Mouse (Mus musculus) MEL (cell line): ENCODE data around the gene Ctdnep1. TPM values are rescaled to one million over a fixed set of nuclear protein-coding genes. Genes with fewer than 3 reads are reported as not detected.

Experiments used
- DNase-seq: peaks from one replicate; pipeline ENCODE4 v3.0.0; 2011; ENCODE audit warnings: low read depth, low spot score
- H3K27ac ChIP-seq: 2 replicates; pipeline ENCODE4 v1.5.1; 2012; ENCODE audit warnings: low read depth, mild to moderate bottlenecking, control low read depth, low read length, moderate library complexity; ENCODE audit not compliant: control insufficient read depth
- H3K27me3 ChIP-seq, 2 experiments: fragments of 150-350 bp in 1 of 2; sonication (generic) in 1 of 2; 2 replicates each; pipeline ENCODE4 v1.6.1; 2012; ENCODE audit warnings: low read length in 2 of 2, mild to moderate bottlenecking in 2 of 2, improper control_type of control experiment in 1 of 2, moderate library complexity in 1 of 2; ENCODE audit not compliant: insufficient read depth in 2 of 2, control insufficient read depth in 1 of 2
- H3K36me3 ChIP-seq, 2 experiments: 2 replicates each; pipeline ENCODE4 v1.6.1; 2012 to 2014; ENCODE audit warnings: low read length in 2 of 2, improper control_type of control experiment in 1 of 2, inconsistent platforms in 1 of 2, mild to moderate bottlenecking in 1 of 2; ENCODE audit not compliant: insufficient read depth in 2 of 2, control insufficient read depth in 1 of 2
- H3K4me1 ChIP-seq, 2 experiments: fragments of 150-350 bp in 1 of 2; sonication (generic) in 1 of 2; 2 replicates each; pipeline ENCODE4 v1.6.1; 2012; ENCODE audit warnings: low read length in 2 of 2, improper control_type of control experiment in 1 of 2, mild to moderate bottlenecking in 1 of 2; ENCODE audit not compliant: insufficient read depth in 2 of 2, control insufficient read depth in 1 of 2
- H3K4me3 ChIP-seq, 2 experiments: fragments of 150-350 bp in 1 of 2; sonication (generic) in 1 of 2; 2 replicates each; pipeline ENCODE4 v1.5.1; 2012; ENCODE audit warnings: low read depth in 2 of 2, low read length in 2 of 2, mild to moderate bottlenecking in 2 of 2, moderate library complexity in 2 of 2, control low read depth in 1 of 2, improper control_type of control experiment in 1 of 2; ENCODE audit not compliant: control insufficient read depth in 1 of 2, insufficient read depth in 1 of 2
- H3K79me2 ChIP-seq: 2 replicates; pipeline ENCODE4 v1.6.1; 2012; ENCODE audit warnings: mild to moderate bottlenecking, low read length, moderate library complexity; ENCODE audit not compliant: control insufficient read depth, poor library complexity, insufficient read depth
- H3K9ac ChIP-seq: 2 replicates; pipeline ENCODE4 v1.6.1; 2012; ENCODE audit warnings: low read depth, mild to moderate bottlenecking, control low read depth, low read length, moderate library complexity; ENCODE audit not compliant: control insufficient read depth, poor library complexity, severe bottlenecking
- H3K9me3 ChIP-seq: fragments of 150-350 bp; sonication (generic); replicated peaks from 2 replicates; pipeline ENCODE4 v1.6.1; 2012; ENCODE audit warnings: mild to moderate bottlenecking, low read length, improper control_type of control experiment, moderate library complexity; ENCODE audit not compliant: insufficient read depth
- BHLHE40 ChIP-seq: IDR thresholded peaks from 2 replicates; pipeline ENCODE4 v1.6.1; 2012; ENCODE audit warnings: low read depth, mild to moderate bottlenecking, inconsistent platforms, low read length, improper control_type of control experiment, borderline replicate concordance
- CHD2 ChIP-seq: IDR thresholded peaks from 2 replicates; pipeline ENCODE4 v1.6.1; 2011; ENCODE audit warnings: low read length, improper control_type of control experiment
- CTCF ChIP-seq, 3 experiments: IDR thresholded peaks in 2 of 3; conservative IDR thresholded peaks in 1 of 3; 2 replicates each; pipeline ENCODE4 v1.5.1; 2011 to 2012; ENCODE audit warnings: low read length in 3 of 3, low read depth in 2 of 3, mild to moderate bottlenecking in 2 of 3, improper control_type of control experiment in 1 of 3, inconsistent platforms in 1 of 3, mixed read lengths in 1 of 3, moderate library complexity in 1 of 3; ENCODE audit not compliant: control insufficient read depth in 1 of 3, insufficient read depth in 1 of 3, poor library complexity in 1 of 3, severe bottlenecking in 1 of 3
- ETS1 ChIP-seq: IDR thresholded peaks from 2 replicates; pipeline ENCODE4 v1.6.1; 2012; ENCODE audit warnings: low read depth, mild to moderate bottlenecking, inconsistent platforms, low read length, improper control_type of control experiment, moderate library complexity
- GATA1 ChIP-seq: IDR thresholded peaks from 2 replicates; pipeline ENCODE4 v1.6.1; 2011; ENCODE audit warnings: low read depth, low read length, improper control_type of control experiment
- JUND ChIP-seq: IDR thresholded peaks from 2 replicates; pipeline ENCODE4 v1.6.1; 2011; ENCODE audit warnings: low read depth, mild to moderate bottlenecking, improper control_type of control experiment, low read length
- MAFK ChIP-seq: IDR thresholded peaks from 2 replicates; pipeline ENCODE4 v1.6.1; 2011; ENCODE audit warnings: low read depth, mild to moderate bottlenecking, low read length, improper control_type of control experiment, borderline replicate concordance
- MYC ChIP-seq: IDR thresholded peaks from 2 replicates; pipeline ENCODE4 v1.6.1; 2011; ENCODE audit warnings: low read depth, mild to moderate bottlenecking, low read length, improper control_type of control experiment, moderate library complexity
- NRF1 ChIP-seq: IDR thresholded peaks from 2 replicates; pipeline ENCODE4 v1.6.1; 2014; ENCODE audit warnings: low read depth, mild to moderate bottlenecking, inconsistent platforms, low read length, improper control_type of control experiment, moderate library complexity; ENCODE audit not compliant: poor library complexity, insufficient read depth, severe bottlenecking
- RAD21 ChIP-seq: IDR thresholded peaks from 2 replicates; pipeline ENCODE4 v1.6.1; 2011; ENCODE audit warnings: mild to moderate bottlenecking, low read depth, low read length, improper control_type of control experiment
- SIN3A ChIP-seq: IDR thresholded peaks from 2 replicates; pipeline ENCODE4 v1.6.1; 2012; ENCODE audit warnings: low read length, improper control_type of control experiment, inconsistent platforms
- ZC3H11A ChIP-seq: IDR thresholded peaks from 2 replicates; pipeline ENCODE4 v1.6.1; 2012; ENCODE audit warnings: low read depth, mild to moderate bottlenecking, inconsistent platforms, low read length, improper control_type of control experiment
- ZNF384 ChIP-seq: IDR thresholded peaks from 2 replicates; pipeline ENCODE4 v1.6.1; 2012; ENCODE audit warnings: low read depth, mild to moderate bottlenecking, inconsistent platforms, low read length, improper control_type of control experiment
- polyA plus RNA-seq, 2 experiments: library from polyadenylated mRNA; stranded (reverse) in 1 of 2; unstranded in 1 of 2; fragments of >175 nt in 1 of 2; fragments of >200 nt in 1 of 2; gene quantifications; 2 replicates each; pipeline versions ENCODE4 v1.2.1 to v1.2.4; 2012; ENCODE audit warnings: low replicate concordance in 2 of 2, low read depth in 1 of 2; ENCODE audit not compliant: insufficient read length in 2 of 2, insufficient read depth in 1 of 2, missing spikeins in 1 of 2
- total RNA-seq: library from RNA; depleted of rRNA; stranded (reverse); fragments of 300-350 nt; gene quantifications from 2 replicates; pipeline ENCODE4 v1.2.3, GENCODE M21; 2012

Gene Ctdnep1
- total and polyA plus RNA-seq, 3 experiments = 47.3 to 133 TPM; not detected in 1

- no peak for TF ChIP-seq ETS1
- no peak for TF ChIP-seq MYC
- TF ChIP-seq CHD2 = peak; percentile 46
- TF ChIP-seq MAFK = no peak
Observed at GRCm38 (mm10) chr11:69981141-69981762, at the start of gene Ctdnep1 (continued).

GRCm38 (mm10) chr11:69931769-69932168, 49.2 kb upstream of the Ctdnep1 start:
- Histone ChIP-seq H3K36me3 (peaks cover 0 to 36% of the 10 kb centered on the region in 2 experiments; a peak in 2 of 4 replicates), H3K79me2 (no peaks in the 10 kb centered on the region), H3K4me3 (peak overlapping the region; percentile 17 to 47), H3K9me3 (no peaks in the 10 kb centered on the region), H3K9ac (peak overlapping the region; percentile 56), H3K27ac (peak overlapping the region; percentile 99), H3K4me1 (peaks cover 9 to 37% of the 10 kb centered on the region in 2 experiments; a peak in 3 of 4 replicates), H3K27me3 (no peaks in the 10 kb centered on the region)
- peak; percentile 43 for DNase-seq
- TF ChIP-seq SIN3A (0 out of 2 replicates have a peak, but pooled peaks have one; percentile 1), ZC3H11A (no peak), MYC (no peak), ZNF384 (peak; percentile 63; the same call in 1 of the 2 replicates), BHLHE40 (no peak), JUND (no peak), GATA1 (no peak)

GRCm38 (mm10) chr11:69932254-69932653, 48.7 kb upstream of the Ctdnep1 start:
- DNase-seq = peak; percentile 59
- H3K4me1 ChIP-seq = peaks cover 9 to 37% of the 10 kb centered on the region in 2 experiments; a peak in 3 of 4 replicates

More at GRCm38 (mm10) chr11:69932254-69932653, 48.7 kb upstream of the Ctdnep1 start:
- no peaks in the 10 kb centered on the region for H3K79me2 ChIP-seq
- peak; percentile 39 to 66 (median 47) for TF ChIP-seq CTCF (IDR thresholded peaks at IDR 0.05 in 2 of 3, conservative IDR thresholded peaks at IDR 0.05 in 1 of 3; ENCODE audit: control insufficient read depth in 1 of 3, insufficient read depth in 1 of 3, low read depth in 2 of 3, low read length in 3 of 3, poor library complexity in 1 of 3, severe bottlenecking in 1 of 3)
- peak; percentile 3; the same call in 1 of the 2 replicates for TF ChIP-seq RAD21
- TF ChIP-seq NRF1 = no peak
- H3K4me3 ChIP-seq = peak overlapping the region in 1 of 2 experiments; percentile 47; a peak in 2 of 4 replicates
- no peaks in the 10 kb centered on the region for H3K9me3 ChIP-seq
- peak overlapping the region; percentile 56 for H3K9ac ChIP-seq
- no peaks in the 10 kb centered on the region for H3K27me3 ChIP-seq
- peak overlapping the region; percentile 99 for H3K27ac ChIP-seq
- peaks cover 0 to 36% of the 10 kb centered on the region in 2 experiments; a peak in 2 of 4 replicates for H3K36me3 ChIP-seq
